Mouse (Mus musculus) hindbrain, embryonic 13.5 days (tissue): ENCODE data around the gene 1700047I17Rik2. TPM values are rescaled to one million over a fixed set of nuclear protein-coding genes. Genes with fewer than 3 reads are reported as not detected.
A peak's percentile ranks its signal among the peaks of the same experiment; 100 is the strongest.
"Not testable (repeated sequence)": the region's sequence is repeated elsewhere in the genome, so short reads cannot be mapped to it uniquely, and the experiment has no call there.

Experiments
- ATAC-seq: fragments of 200-750 bp; cut with Nextera tagmentation; 2 replicates; pipeline ENCODE4 v1.8.0; 2017; ENCODE audit warnings: moderate TSS enrichment; ENCODE audit not compliant: low FRiP score
- H3K27ac ChIP-seq: fragments of 300-500 bp; sonication (generic); 2 replicates; pipeline ENCODE4 v1.5.1; 2015; ENCODE audit warnings: inconsistent platforms, mild to moderate bottlenecking, moderate library complexity
- H3K27me3 ChIP-seq: fragments of 300-500 bp; sonication (generic); 2 replicates; pipeline ENCODE4 v1.6.1; 2015; ENCODE audit warnings: mild to moderate bottlenecking, inconsistent platforms
- H3K36me3 ChIP-seq: fragments of 300-500 bp; sonication (generic); 2 replicates; pipeline ENCODE4 v1.6.1; 2015; ENCODE audit warnings: mild to moderate bottlenecking, inconsistent platforms
- H3K4me1 ChIP-seq: fragments of 300-500 bp; sonication (generic); replicated peaks from 2 replicates; pipeline ENCODE4 v1.6.1; 2015; ENCODE audit warnings: inconsistent platforms
- H3K4me2 ChIP-seq: fragments of 300-500 bp; sonication (generic); 2 replicates; pipeline ENCODE4 v1.6.1; 2015; ENCODE audit warnings: inconsistent platforms, mild to moderate bottlenecking, moderate library complexity
- H3K4me3 ChIP-seq: fragments of 300-500 bp; sonication (generic); 2 replicates; pipeline ENCODE4 v1.5.1; 2015; ENCODE audit warnings: mild to moderate bottlenecking, inconsistent platforms
- H3K9ac ChIP-seq: fragments of 300-500 bp; sonication (generic); 2 replicates; pipeline ENCODE4 v1.6.1; 2015; ENCODE audit warnings: mild to moderate bottlenecking, inconsistent platforms
- H3K9me3 ChIP-seq: fragments of 300-500 bp; sonication (generic); 2 replicates; pipeline ENCODE4 v1.6.1; 2016; ENCODE audit warnings: inconsistent platforms
- WGBS: fragments of 180-500 bp; shearing (Covaris S2); methylation state at CpG from one replicate; pipeline ENCODE4 v1.1.7; 2015; 5-methylcytosine and 5-hydroxymethylcytosine counted together
- polyA plus RNA-seq: library from polyadenylated mRNA; unstranded; fragments of >200 nt; fragmentation: Nextera tagmentation; extraction: Ambion mirVana; gene quantifications from 2 replicates; pipeline ENCODE4 v1.2.1, GENCODE M21; 2015

1700047I17Rik2 gene
- polyA plus RNA-seq: not detected in 2 replicates

DNA sequence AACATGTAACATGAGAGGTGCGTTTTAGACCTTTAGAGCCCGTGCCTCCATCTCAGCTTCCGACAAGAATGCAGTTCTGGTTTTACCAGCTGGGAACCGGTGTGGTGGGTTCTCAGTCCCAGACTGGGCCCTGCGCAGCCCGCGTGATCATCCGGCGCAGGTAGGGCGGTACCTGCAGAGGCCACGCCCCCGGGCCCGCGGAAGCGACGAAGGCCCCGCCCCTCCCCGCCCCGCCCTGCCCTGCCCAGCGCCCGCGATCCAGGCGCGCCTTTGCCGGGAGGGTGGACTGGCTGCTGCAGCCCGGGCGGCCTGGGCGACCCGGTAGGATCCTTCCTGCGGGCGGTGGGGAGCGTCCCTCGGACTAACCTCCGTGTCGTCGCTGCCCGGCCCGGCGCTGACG lies at the start of gene 1700047I17Rik2:
Gene 1700047I17Rik2, plus strand, starts transcription at position 287 of the 400 bp plus-strand sequence.
- not testable (repeated sequence) for H3K36me3 ChIP-seq, H3K27ac ChIP-seq, H3K9ac ChIP-seq, H3K4me2 ChIP-seq, H3K9me3 ChIP-seq, H3K27me3 ChIP-seq, H3K4me3 ChIP-seq, H3K4me1 ChIP-seq
- peak; percentile 97 for ATAC-seq
- WGBS: no CpG with 5 or more reads among the region's 40 CpGs

DNA sequence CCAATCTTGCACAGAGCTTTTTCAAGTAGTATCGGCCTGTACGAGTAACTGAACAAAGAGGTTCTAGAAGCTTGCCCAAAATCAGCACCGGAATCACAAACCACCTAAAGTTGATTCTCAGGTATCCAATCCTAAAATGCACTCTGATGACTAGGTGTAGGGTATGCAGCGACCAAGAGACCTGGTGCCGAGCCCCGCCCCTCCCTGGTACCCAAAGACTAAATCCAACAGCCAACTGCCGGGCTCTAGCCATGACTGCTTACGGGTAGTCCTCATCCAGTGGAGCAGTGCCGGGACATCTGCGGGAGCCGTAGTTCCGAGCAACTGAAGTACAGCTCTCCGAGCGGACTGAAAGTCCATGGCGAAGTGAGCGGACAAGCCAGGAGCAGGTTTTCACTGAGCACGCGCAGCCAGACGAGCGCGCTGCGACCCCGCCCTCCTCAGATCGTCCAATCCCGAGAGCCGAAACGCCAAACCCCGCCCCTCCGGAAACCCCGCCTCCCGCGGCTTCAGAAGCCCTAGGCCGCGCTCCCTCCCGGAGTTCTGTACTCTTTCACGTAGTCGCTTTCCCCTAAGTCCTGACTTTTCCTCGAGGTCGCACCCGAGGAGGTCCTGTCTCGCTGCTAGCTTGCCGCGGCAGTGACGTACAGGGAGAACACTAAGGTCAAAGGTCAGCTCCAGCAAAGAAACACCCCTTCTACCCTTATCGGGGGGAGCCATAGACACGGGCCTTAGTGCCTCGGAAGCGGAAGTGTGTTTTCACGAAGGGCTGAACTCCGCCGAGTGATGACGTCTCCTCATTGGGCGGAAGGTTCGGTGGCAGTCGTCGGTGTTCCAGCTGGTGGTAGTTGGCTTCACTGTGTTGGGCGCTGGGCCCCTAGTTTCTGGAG lies 44.6 kb upstream of the 1700047I17Rik2 start, which contains the start of gene Srp54b:
Gene Srp54b, plus strand, starts transcription at position 546 of the 890 bp plus-strand sequence.
- H3K27me3 ChIP-seq, H3K4me2 ChIP-seq, H3K4me1 ChIP-seq, H3K36me3 ChIP-seq, H3K9me3 ChIP-seq, H3K9ac ChIP-seq, H3K27ac ChIP-seq: not testable (repeated sequence)
- H3K4me3 ChIP-seq: peak within 1 kb of the TSS; percentile 32
- WGBS: no CpG with 5 or more reads among the region's 57 CpGs
- ATAC-seq: peak; percentile 99

DNA sequence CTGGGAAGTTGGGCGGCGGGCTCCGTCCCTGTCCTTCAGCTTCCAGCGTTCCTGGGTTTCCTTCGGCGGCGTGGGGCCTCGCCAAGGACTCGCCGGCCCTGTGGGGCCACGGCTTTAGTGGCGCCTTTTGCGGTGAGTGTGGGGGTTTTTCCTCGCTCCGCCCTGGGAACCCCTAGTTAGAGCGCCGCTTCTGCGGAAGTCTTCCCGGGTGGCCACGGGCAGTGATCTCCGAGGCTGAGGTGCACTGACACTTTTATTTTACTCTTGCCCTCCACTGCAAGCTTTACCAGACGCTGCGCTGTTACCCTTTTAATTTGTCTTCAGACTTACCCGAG lies 44.0 kb upstream of the 1700047I17Rik2 start:
- not testable (repeated sequence) for H3K27me3 ChIP-seq, H3K9ac ChIP-seq, H3K27ac ChIP-seq, H3K4me2 ChIP-seq, H3K9me3 ChIP-seq, H3K36me3 ChIP-seq, H3K4me1 ChIP-seq
- peak overlapping the region; percentile 32 for H3K4me3 ChIP-seq
- WGBS: 0% methylated on average over 12 of the region's 24 CpGs
- peak; percentile 44 for ATAC-seq

DNA sequence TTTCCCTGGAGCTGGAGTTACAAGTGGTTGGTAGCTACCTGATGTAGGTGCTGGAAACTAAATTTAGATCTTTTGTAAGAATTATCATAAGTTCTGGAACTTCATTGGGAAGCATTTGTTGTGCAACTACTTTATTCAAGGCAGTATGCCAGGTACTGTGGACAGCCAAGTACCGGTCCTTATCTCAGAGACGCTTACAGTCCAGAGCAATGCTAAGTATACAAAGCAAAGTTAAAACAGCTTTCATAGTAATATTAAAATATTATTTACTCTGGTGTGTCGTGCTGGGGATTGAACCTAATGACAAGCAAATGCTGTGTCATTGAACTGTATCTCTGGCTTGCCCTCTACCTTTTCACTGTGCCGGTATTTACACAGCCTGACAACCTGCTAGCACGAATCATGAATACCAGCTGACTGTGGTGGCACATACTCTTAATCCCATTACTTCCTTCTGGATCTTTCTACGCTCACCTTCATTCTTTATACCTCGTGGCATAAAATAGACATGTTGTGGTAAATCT lies 32.3 kb upstream of the 1700047I17Rik2 start:
- H3K36me3 ChIP-seq, H3K9me3 ChIP-seq, H3K27ac ChIP-seq, H3K9ac ChIP-seq, ATAC-seq, H3K27me3 ChIP-seq, H3K4me2 ChIP-seq, H3K4me3 ChIP-seq, H3K4me1 ChIP-seq: not testable (repeated sequence)
- no CpG with 5 or more reads among the region's 7 CpGs for WGBS

DNA sequence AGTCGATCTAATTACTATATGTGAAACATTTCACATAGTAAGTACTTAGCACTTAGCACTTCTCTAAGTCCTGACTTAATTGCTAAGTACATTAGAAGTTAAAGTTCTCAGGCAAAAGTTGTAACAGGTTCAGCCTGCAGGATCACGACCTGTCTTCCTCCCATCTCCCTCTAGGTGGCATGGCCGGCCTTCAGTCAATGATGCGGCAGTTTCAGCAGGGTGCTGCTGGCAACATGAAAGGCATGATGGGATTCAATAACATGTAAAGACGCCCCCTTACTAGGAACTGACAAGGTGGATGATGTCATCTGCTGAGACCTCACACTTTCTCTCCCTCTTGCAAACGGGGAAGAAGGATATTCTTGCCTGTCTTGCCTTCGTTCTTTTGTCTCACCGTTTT lies 11.7 kb upstream of the 1700047I17Rik2 start:
- ATAC-seq, H3K4me2 ChIP-seq, H3K4me1 ChIP-seq, H3K9me3 ChIP-seq, H3K4me3 ChIP-seq, H3K27me3 ChIP-seq, H3K27ac ChIP-seq, H3K36me3 ChIP-seq, H3K9ac ChIP-seq: not testable (repeated sequence)
- WGBS: no CpG with 5 or more reads among the region's 8 CpGs

DNA sequence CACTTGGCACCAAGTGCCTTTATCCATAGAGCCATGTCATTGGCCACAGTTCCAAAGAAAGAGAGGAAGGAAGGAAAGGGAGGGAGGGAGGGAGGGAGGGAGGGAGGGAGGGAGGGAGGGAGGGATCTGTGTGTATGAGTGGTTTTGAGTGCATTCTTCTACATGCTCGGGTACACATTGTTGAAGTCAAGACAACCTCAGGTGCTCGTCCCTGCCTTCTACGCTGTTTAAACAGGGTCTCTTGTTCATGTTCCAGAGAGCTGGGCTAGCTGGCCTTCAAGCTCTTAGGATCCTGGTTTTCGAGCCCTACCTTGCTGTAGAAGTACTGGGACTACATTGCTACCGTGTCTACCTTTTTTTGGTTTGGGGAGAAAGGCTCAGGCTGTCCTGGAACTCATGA lies 10.3 kb upstream of the 1700047I17Rik2 start:
- H3K9me3 ChIP-seq, H3K36me3 ChIP-seq, H3K4me2 ChIP-seq, H3K27me3 ChIP-seq, H3K4me3 ChIP-seq, H3K9ac ChIP-seq, H3K4me1 ChIP-seq, H3K27ac ChIP-seq, ATAC-seq: not testable (repeated sequence)
- WGBS: no CpG with 5 or more reads among the region's 5 CpGs

DNA sequence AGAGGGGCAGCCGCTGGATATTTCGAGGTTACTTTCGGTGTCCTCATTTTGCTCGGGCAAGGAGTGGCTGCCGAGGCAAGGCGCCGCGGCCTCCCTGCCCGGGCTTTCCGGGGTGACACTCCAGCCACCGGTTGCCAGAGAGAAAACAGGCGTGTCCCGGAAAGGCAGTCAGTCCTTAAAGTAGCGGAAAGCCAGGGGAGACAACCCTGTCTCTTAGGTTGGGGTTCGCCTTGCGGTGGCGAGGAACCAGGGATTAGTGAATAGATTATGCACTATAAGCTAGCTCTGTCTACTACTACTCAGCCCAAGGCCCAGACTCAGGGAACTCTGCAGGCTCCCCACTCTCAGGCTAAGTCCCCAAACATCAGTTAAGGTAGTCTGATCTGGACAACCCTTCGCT lies 407 bp downstream of the 1700047I17Rik2 start:
- not testable (repeated sequence) for H3K4me3 ChIP-seq, H3K27me3 ChIP-seq, H3K9ac ChIP-seq, H3K9me3 ChIP-seq, H3K36me3 ChIP-seq, H3K4me1 ChIP-seq, H3K4me2 ChIP-seq, H3K27ac ChIP-seq
- no CpG with 5 or more reads among the region's 18 CpGs for WGBS
- ATAC-seq: peak; percentile 64

DNA sequence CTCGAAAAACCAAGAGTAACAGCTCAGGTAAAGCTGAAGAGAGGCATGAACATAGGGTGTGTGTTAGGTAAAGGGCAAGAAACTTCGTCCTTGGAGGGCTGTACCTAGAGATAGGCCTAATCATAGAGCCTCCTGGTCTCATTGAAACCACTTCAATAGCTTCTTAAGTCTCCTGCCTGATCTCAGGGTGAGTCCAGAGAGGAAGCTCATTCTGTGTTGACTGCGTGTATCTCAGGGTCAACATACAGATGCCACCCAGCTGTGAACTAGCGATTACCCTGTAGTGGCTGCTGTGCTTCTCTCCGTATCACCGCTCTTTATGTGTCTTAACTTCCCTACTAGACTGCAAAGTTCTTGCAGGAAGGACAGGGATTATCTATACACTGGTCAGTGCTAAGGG lies 13.6 kb downstream of the 1700047I17Rik2 start:
- not testable (repeated sequence) for H3K4me1 ChIP-seq, ATAC-seq, H3K9ac ChIP-seq, H3K36me3 ChIP-seq, H3K27me3 ChIP-seq, H3K27ac ChIP-seq, H3K4me3 ChIP-seq, H3K4me2 ChIP-seq, H3K9me3 ChIP-seq
- no CpG with 5 or more reads among the region's 6 CpGs for WGBS

DNA sequence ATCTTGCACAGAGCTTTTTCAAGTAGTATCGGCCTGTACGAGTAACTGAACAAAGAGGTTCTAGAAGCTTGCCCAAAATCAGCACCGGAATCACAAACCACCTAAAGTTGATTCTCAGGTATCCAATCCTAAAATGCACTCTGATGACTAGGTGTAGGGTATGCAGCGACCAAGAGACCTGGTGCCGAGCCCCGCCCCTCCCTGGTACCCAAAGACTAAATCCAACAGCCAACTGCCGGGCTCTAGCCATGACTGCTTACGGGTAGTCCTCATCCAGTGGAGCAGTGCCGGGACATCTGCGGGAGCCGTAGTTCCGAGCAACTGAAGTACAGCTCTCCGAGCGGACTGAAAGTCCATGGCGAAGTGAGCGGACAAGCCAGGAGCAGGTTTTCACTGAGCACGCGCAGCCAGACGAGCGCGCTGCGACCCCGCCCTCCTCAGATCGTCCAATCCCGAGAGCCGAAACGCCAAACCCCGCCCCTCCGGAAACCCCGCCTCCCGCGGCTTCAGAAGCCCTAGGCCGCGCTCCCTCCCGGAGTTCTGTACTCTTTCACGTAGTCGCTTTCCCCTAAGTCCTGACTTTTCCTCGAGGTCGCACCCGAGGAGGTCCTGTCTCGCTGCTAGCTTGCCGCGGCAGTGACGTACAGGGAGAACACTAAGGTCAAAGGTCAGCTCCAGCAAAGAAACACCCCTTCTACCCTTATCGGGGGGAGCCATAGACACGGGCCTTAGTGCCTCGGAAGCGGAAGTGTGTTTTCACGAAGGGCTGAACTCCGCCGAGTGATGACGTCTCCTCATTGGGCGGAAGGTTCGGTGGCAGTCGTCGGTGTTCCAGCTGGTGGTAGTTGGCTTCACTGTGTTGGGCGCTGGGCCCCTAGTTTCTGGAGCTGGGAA lies 30.5 kb downstream of the 1700047I17Rik2 start, which contains the start of gene Srp54c:
Gene Srp54c, plus strand, starts transcription at position 543 of the 894 bp plus-strand sequence.
- WGBS: no CpG with 5 or more reads among the region's 57 CpGs
- H3K4me2 ChIP-seq: peak within 1 kb of the TSS; percentile 37; the same call in 1 of the 2 replicates
- not testable (repeated sequence) for H3K4me1 ChIP-seq, H3K27me3 ChIP-seq, H3K36me3 ChIP-seq, H3K9me3 ChIP-seq, H3K27ac ChIP-seq, H3K9ac ChIP-seq
- H3K4me3 ChIP-seq: peak within 1 kb of the TSS; percentile 39
- peak; percentile 99 for ATAC-seq

DNA sequence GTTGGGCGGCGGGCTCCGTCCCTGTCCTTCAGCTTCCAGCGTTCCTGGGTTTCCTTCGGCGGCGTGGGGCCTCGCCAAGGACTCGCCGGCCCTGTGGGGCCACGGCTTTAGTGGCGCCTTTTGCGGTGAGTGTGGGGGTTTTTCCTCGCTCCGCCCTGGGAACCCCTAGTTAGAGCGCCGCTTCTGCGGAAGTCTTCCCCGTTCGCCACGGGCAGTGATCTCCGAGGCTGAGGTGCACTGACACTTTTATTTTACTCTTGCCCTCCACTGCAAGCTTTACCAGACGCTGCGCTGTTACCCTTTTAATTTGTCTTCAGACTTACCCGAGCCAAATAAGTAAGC lies 31.1 kb downstream of the 1700047I17Rik2 start:
- not testable (repeated sequence) for ATAC-seq, H3K9me3 ChIP-seq, H3K27me3 ChIP-seq, H3K27ac ChIP-seq, H3K9ac ChIP-seq, H3K4me1 ChIP-seq, H3K36me3 ChIP-seq
- Histone ChIP-seq H3K4me3 (peak overlapping the region; percentile 39), H3K4me2 (peak overlapping the region; percentile 37; the same call in 1 of the 2 replicates)
- WGBS: 1% methylated on average over 10 of the region's 25 CpGs

DNA sequence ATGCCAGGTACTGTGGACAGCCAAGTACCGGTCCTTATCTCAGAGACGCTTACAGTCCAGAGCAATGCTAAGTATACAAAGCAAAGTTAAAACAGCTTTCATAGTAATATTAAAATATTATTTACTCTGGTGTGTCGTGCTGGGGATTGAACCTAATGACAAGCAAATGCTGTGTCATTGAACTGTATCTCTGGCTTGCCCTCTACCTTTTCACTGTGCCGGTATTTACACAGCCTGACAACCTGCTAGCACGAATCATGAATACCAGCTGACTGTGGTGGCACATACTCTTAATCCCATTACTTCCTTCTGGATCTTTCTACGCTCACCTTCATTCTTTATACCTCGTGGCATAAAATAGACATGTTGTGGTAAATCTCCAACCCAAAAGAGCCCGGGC lies 42.9 kb downstream of the 1700047I17Rik2 start:
- H3K36me3 ChIP-seq, H3K9me3 ChIP-seq, ATAC-seq, H3K4me3 ChIP-seq, H3K4me2 ChIP-seq, H3K9ac ChIP-seq, H3K4me1 ChIP-seq, H3K27ac ChIP-seq, H3K27me3 ChIP-seq: not testable (repeated sequence)
- WGBS: no CpG with 5 or more reads among the region's 8 CpGs

DNA sequence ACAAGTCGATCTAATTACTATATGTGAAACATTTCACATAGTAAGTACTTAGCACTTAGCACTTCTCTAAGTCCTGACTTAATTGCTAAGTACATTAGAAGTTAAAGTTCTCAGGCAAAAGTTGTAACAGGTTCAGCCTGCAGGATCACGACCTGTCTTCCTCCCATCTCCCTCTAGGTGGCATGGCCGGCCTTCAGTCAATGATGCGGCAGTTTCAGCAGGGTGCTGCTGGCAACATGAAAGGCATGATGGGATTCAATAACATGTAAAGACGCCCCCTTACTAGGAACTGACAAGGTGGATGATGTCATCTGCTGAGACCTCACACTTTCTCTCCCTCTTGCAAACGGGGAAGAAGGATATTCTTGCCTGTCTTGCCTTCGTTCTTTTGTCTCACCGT lies 62.6 kb downstream of the 1700047I17Rik2 start:
- H3K4me2 ChIP-seq, H3K9me3 ChIP-seq, H3K4me3 ChIP-seq, H3K27me3 ChIP-seq, H3K9ac ChIP-seq, H3K4me1 ChIP-seq, ATAC-seq, H3K27ac ChIP-seq: not testable (repeated sequence)
- peaks cover 15% of the 10 kb centered on the region for H3K36me3 ChIP-seq
- no CpG with 5 or more reads among the region's 8 CpGs for WGBS
